Mouse (Mus musculus): ENCODE results near the gene Rnf43. TPM values are rescaled to one million over a fixed set of nuclear protein-coding genes. Genes with fewer than 3 reads are reported as not detected.

Gene Rnf43
- polyA plus RNA-seq, 1 experiment from 2014 or later = 0.92 TPM

- Histone ChIP-seq H3K27me3 (0 out of 2 replicates have a peak, but pooled peaks cover 3% of the 10 kb centered on the region), H3K36me3 (no peaks in the 10 kb centered on the region; the same call in 1 of the 2 replicates), H3K9me3 (no peaks in the 10 kb centered on the region), H3K4me2 (replicated peaks) (no peak overlapping the region), H3K27ac (replicated peaks) (no peak overlapping the region), H3K9ac (replicated peaks) (no peak overlapping the region), H3K4me3 (no peak overlapping the region), H3K4me1 (no peaks in the 10 kb centered on the region)
- WGBS = 73% methylated on average over 3 of the region's 3 CpGs
- no peak for ATAC-seq (replicated peaks)
Measured at GRCm38 (mm10) chr11:87750521-87750920, 88.0 kb downstream of the Rnf43 start.

- H3K4me3 ChIP-seq = no peak overlapping the region
- H3K36me3 ChIP-seq = no peaks in the 10 kb centered on the region
- 85% methylated on average over 8 of the region's 8 CpGs for WGBS
- 0 out of 2 replicates have a peak, but pooled peaks cover 3% of the 10 kb centered on the region for H3K27me3 ChIP-seq
- no peak for ATAC-seq (replicated peaks)
- no peak overlapping the region for H3K4me2 ChIP-seq (replicated peaks)
- no peak overlapping the region for H3K9ac ChIP-seq (replicated peaks)
- H3K27ac ChIP-seq (replicated peaks) = no peak overlapping the region
- H3K4me1 ChIP-seq = no peaks in the 10 kb centered on the region
- H3K9me3 ChIP-seq = no peaks in the 10 kb centered on the region
Measured at GRCm38 (mm10) chr11:87751031-87751430, 88.5 kb downstream of the Rnf43 start.

- H3K4me1 ChIP-seq = no peaks in the 10 kb centered on the region
- no peak overlapping the region for H3K27ac ChIP-seq (replicated peaks)
- 68% methylated on average over 4 of the region's 4 CpGs for WGBS
- no peak overlapping the region for H3K9ac ChIP-seq (replicated peaks)
- no peaks in the 10 kb centered on the region for H3K9me3 ChIP-seq
- no peak overlapping the region for H3K4me2 ChIP-seq (replicated peaks)
- H3K36me3 ChIP-seq = no peaks in the 10 kb centered on the region
- no peak overlapping the region for H3K4me3 ChIP-seq
- no peak for ATAC-seq (replicated peaks)
- H3K27me3 ChIP-seq = 0 out of 2 replicates have a peak, but pooled peaks cover 3% of the 10 kb centered on the region
Measured at GRCm38 (mm10) chr11:87751491-87751966, 89.0 kb downstream of the Rnf43 start.

GRCm38 (mm10) chr11:87752307-87752706, 89.8 kb downstream of the Rnf43 start:
- no peaks in the 10 kb centered on the region for H3K9me3 ChIP-seq
- no peaks in the 10 kb centered on the region for H3K36me3 ChIP-seq
- no peak overlapping the region for H3K27ac ChIP-seq (replicated peaks)
- no peak overlapping the region for H3K4me3 ChIP-seq
- 84% methylated on average over 1 of the region's 1 CpGs for WGBS
- no peaks in the 10 kb centered on the region for H3K4me1 ChIP-seq
- no peak overlapping the region for H3K9ac ChIP-seq (replicated peaks)
- H3K27me3 ChIP-seq = 0 out of 2 replicates have a peak, but pooled peaks cover 3% of the 10 kb centered on the region
- H3K4me2 ChIP-seq (replicated peaks) = no peak overlapping the region
- ATAC-seq (replicated peaks) = no peak

GRCm38 (mm10) chr11:87753255-87753654, 90.7 kb downstream of the Rnf43 start:
- H3K4me2 ChIP-seq (replicated peaks) = no peak overlapping the region
- 82% methylated on average over 8 of the region's 8 CpGs for WGBS
- H3K27me3 ChIP-seq = 0 out of 2 replicates have a peak, but pooled peaks cover 3% of the 10 kb centered on the region
- no peak overlapping the region for H3K4me3 ChIP-seq
- H3K27ac ChIP-seq (replicated peaks) = no peak overlapping the region
- no peaks in the 10 kb centered on the region for H3K9me3 ChIP-seq
- H3K9ac ChIP-seq (replicated peaks) = no peak overlapping the region
- no peaks in the 10 kb centered on the region for H3K36me3 ChIP-seq
- H3K4me1 ChIP-seq = no peaks in the 10 kb centered on the region
- no peak for ATAC-seq (replicated peaks)

- H3K4me1 ChIP-seq = no peaks in the 10 kb centered on the region
- H3K27ac ChIP-seq (replicated peaks) = no peak overlapping the region
- no peaks in the 10 kb centered on the region for H3K9me3 ChIP-seq
- H3K4me3 ChIP-seq = no peak overlapping the region
- ATAC-seq (replicated peaks) = no peak
- 87% methylated on average over 5 of the region's 5 CpGs for WGBS
- H3K36me3 ChIP-seq = no peaks in the 10 kb centered on the region
- H3K4me2 ChIP-seq (replicated peaks) = no peak overlapping the region
- 0 out of 2 replicates have a peak, but pooled peaks cover 3% of the 10 kb centered on the region for H3K27me3 ChIP-seq
- H3K9ac ChIP-seq (replicated peaks) = no peak overlapping the region
Measured at GRCm38 (mm10) chr11:87753891-87754501, 91.5 kb downstream of the Rnf43 start.

- Histone ChIP-seq H3K4me3 (no peak overlapping the region), H3K4me1 (no peaks in the 10 kb centered on the region; the same call in 1 of the 2 replicates)
- no peak for ATAC-seq (replicated peaks)
Measured at GRCm38 (mm10) chr11:87754603-87755002, 92.1 kb downstream of the Rnf43 start.

GRCm38 (mm10) chr11:87755360-87756017, 93.0 kb downstream of the Rnf43 start:
- ATAC-seq (replicated peaks) = no peak
- Histone ChIP-seq H3K27me3 (no peaks in the 10 kb centered on the region), H3K36me3 (no peaks in the 10 kb centered on the region)

More at GRCm38 (mm10) chr11:87754603-87755002, 92.1 kb downstream of the Rnf43 start:
- Histone ChIP-seq H3K27me3 (no peaks in the 10 kb centered on the region), H3K4me2 (replicated peaks) (no peak overlapping the region), H3K27ac (replicated peaks) (no peak overlapping the region), H3K9me3 (no peaks in the 10 kb centered on the region), H3K36me3 (no peaks in the 10 kb centered on the region), H3K9ac (replicated peaks) (no peak overlapping the region)
- WGBS = 69% methylated on average over 5 of the region's 5 CpGs

GRCm38 (mm10) chr11:87756251-87756820, 93.8 kb downstream of the Rnf43 start:
- no peak overlapping the region for H3K9ac ChIP-seq (replicated peaks)
- H3K27me3 ChIP-seq = no peaks in the 10 kb centered on the region
- H3K4me2 ChIP-seq (replicated peaks) = no peak overlapping the region
- no peaks in the 10 kb centered on the region for H3K36me3 ChIP-seq
- WGBS = 91% methylated on average over 15 of the region's 15 CpGs
- no peak overlapping the region for H3K27ac ChIP-seq (replicated peaks)
- peaks cover 15% of the 10 kb centered on the region for H3K4me1 ChIP-seq
- H3K9me3 ChIP-seq = no peaks in the 10 kb centered on the region
- no peak for ATAC-seq (replicated peaks)
- no peak overlapping the region for H3K4me3 ChIP-seq

More at GRCm38 (mm10) chr11:87755360-87756017, 93.0 kb downstream of the Rnf43 start:
- Histone ChIP-seq H3K4me1 (peaks cover 7% of the 10 kb centered on the region), H3K4me2 (replicated peaks) (no peak overlapping the region), H3K9me3 (no peaks in the 10 kb centered on the region), H3K9ac (replicated peaks) (no peak overlapping the region), H3K4me3 (no peak overlapping the region), H3K27ac (replicated peaks) (no peak overlapping the region)
- 83% methylated on average over 17 of the region's 17 CpGs for WGBS

- peaks cover 24% of the 10 kb centered on the region for H3K4me1 ChIP-seq
- no peaks in the 10 kb centered on the region; the same call in 1 of the 2 replicates for H3K27me3 ChIP-seq
- no peaks in the 10 kb centered on the region for H3K9me3 ChIP-seq
- no peak for ATAC-seq (replicated peaks)
- WGBS = 89% methylated on average over 25 of the region's 25 CpGs
- H3K9ac ChIP-seq (replicated peaks) = no peak overlapping the region
- no peak overlapping the region for H3K27ac ChIP-seq (replicated peaks)
- H3K36me3 ChIP-seq = no peaks in the 10 kb centered on the region
- no peak overlapping the region for H3K4me3 ChIP-seq
- H3K4me2 ChIP-seq (replicated peaks) = no peak overlapping the region
Measured at GRCm38 (mm10) chr11:87757001-87757954, 94.8 kb downstream of the Rnf43 start.

GRCm38 (mm10) chr11:87758161-87758911, 95.8 kb downstream of the Rnf43 start:
- Histone ChIP-seq H3K4me1 (peaks cover 35% of the 10 kb centered on the region), H3K4me3 (no peak overlapping the region), H3K27me3 (no peaks in the 10 kb centered on the region; the same call in 1 of the 2 replicates), H3K9ac (replicated peaks) (no peak overlapping the region), H3K4me2 (replicated peaks) (no peak overlapping the region), H3K27ac (replicated peaks) (no peak overlapping the region), H3K9me3 (no peaks in the 10 kb centered on the region), H3K36me3 (no peaks in the 10 kb centered on the region)
- 83% methylated on average over 7 of the region's 7 CpGs for WGBS
- ATAC-seq (replicated peaks) = no peak
